Comparison of ENCODE assay signal across 19 mouse cellular contexts in genomic region chr2:25571221-25571620, GRCm38 (mm10). TPM values are rescaled to one million over a fixed set of nuclear protein-coding genes. Genes with fewer than 3 reads are reported as not detected.
DNase-seq lines count a peak whose midpoint lies in the region; ATAC-seq lines count a peak whose summit lies in the region.
"Had no signal": no experiment of that assay in that cellular context is flagged by ENCODE, and none has a peak within 500 bp of the region (broad histone marks: within the 10 kb centered on the region; RNA-seq: fewer than 3 reads in every experiment).

No protein-coding gene starts in this region.

- H3K4me2 ChIP-seq in midbrain, embryonic 13.5 days (replicated peaks): no peak overlapping the region
- no peak overlapping the region for H3K4me2 ChIP-seq in midbrain, embryonic 14.5 days (ENCODE audit: low read length)
- H3K4me2 ChIP-seq in intestine, embryonic 16.5 days (ENCODE audit: low read depth, low read length): peak overlapping the region; percentile 43
- H3K4me2 ChIP-seq: forebrain, embryonic 13.5 days; heart, embryonic 11.5 days; heart, embryonic 15.5 days had no signal

- peaks cover 23% of the 10 kb centered on the region for H3K4me1 ChIP-seq in midbrain, embryonic 13.5 days (replicated peaks)
- peaks cover 20% of the 10 kb centered on the region for H3K4me1 ChIP-seq in midbrain, embryonic 14.5 days (ENCODE audit: control insufficient read depth, insufficient read depth, low read length)
- H3K4me1 ChIP-seq in intestine, embryonic 16.5 days (ENCODE audit: control insufficient read depth, insufficient read depth, low read length): peaks cover 32% of the 10 kb centered on the region

- no peaks in the 10 kb centered on the region for H3K9me3 ChIP-seq in midbrain, embryonic 13.5 days
- no peaks in the 10 kb centered on the region for H3K9me3 ChIP-seq in midbrain, embryonic 14.5 days (ENCODE audit: control insufficient read depth, low read length)
- H3K9me3 ChIP-seq in intestine, embryonic 16.5 days (ENCODE audit: control insufficient read depth, low read length): no peaks in the 10 kb centered on the region
- H3K9me3 ChIP-seq: embryonic facial prominence, embryonic 10.5 days; forebrain, embryonic 13.5 days; heart, embryonic 15.5 days had no signal

- H3K27me3 ChIP-seq in midbrain, embryonic 13.5 days: peaks cover 8% of the 10 kb centered on the region
- peaks cover 3% of the 10 kb centered on the region for H3K27me3 ChIP-seq in midbrain, embryonic 14.5 days (ENCODE audit: control insufficient read depth, insufficient read depth, low read length)
- H3K27me3 ChIP-seq in intestine, embryonic 16.5 days (replicated peaks; ENCODE audit: control insufficient read depth, insufficient read depth, low read length): peaks cover 4% of the 10 kb centered on the region

- H3K4me3 ChIP-seq in midbrain, embryonic 13.5 days (replicated peaks): no peak overlapping the region
- H3K4me3 ChIP-seq in midbrain, embryonic 14.5 days (replicated peaks; ENCODE audit: low read depth, low read length): no peak overlapping the region
- peak overlapping the region; percentile 53 for H3K4me3 ChIP-seq in intestine, embryonic 16.5 days (ENCODE audit: low read length)
- H3K4me3 ChIP-seq: embryonic facial prominence, embryonic 10.5 days; forebrain, embryonic 13.5 days; heart, embryonic 15.5 days had no signal

- H3K9ac ChIP-seq in midbrain, embryonic 13.5 days (replicated peaks): 0 out of 2 replicates have a peak overlapping the region, but pooled peaks have one; percentile 14
- H3K9ac ChIP-seq in midbrain, embryonic 14.5 days (replicated peaks; ENCODE audit: low read length): no peak overlapping the region
- peak overlapping the region; percentile 67 for H3K9ac ChIP-seq in intestine, embryonic 16.5 days (ENCODE audit: low read depth, low read length)
- H3K9ac ChIP-seq: forebrain, embryonic 13.5 days; forebrain, postnatal 0 days; heart, embryonic 15.5 days had no signal

- peak; percentile 22 for DNase-seq in cerebellum, adult 11-12 months
- DNase-seq in cerebellum, adult 18-20 months: no peak
- peak; percentile 13 for DNase-seq in heart, postnatal 4 days
- no peak for DNase-seq in heart, adult 18-20 months
- no peak for DNase-seq in midbrain, embryonic 14.5 days
- no peak for DNase-seq in kidney, postnatal 10 days
- DNase-seq: adrenal gland, postnatal 14 days; forebrain, postnatal 0 days; gastrocnemius, postnatal 14 days; heart, postnatal 14 days; kidney, adult 18-20 months had no signal

- peaks cover 55% of the 10 kb centered on the region for H3K36me3 ChIP-seq in midbrain, embryonic 13.5 days
- H3K36me3 ChIP-seq in midbrain, embryonic 14.5 days (ENCODE audit: control insufficient read depth, insufficient read depth, low read length): peaks cover 42% of the 10 kb centered on the region
- peaks cover 3% of the 10 kb centered on the region; the same call in 1 of the 2 replicates for H3K36me3 ChIP-seq in intestine, embryonic 16.5 days (ENCODE audit: control insufficient read depth, insufficient read depth, low read length)

- H3K27ac ChIP-seq in midbrain, embryonic 13.5 days: no peak overlapping the region
- H3K27ac ChIP-seq in midbrain, embryonic 14.5 days (replicated peaks; ENCODE audit: low read depth, low read length): no peak overlapping the region
- peak overlapping the region; percentile 82 for H3K27ac ChIP-seq in intestine, embryonic 16.5 days (ENCODE audit: low read length)
- H3K27ac ChIP-seq: embryonic facial prominence, embryonic 10.5 days; forebrain, embryonic 13.5 days; heart, embryonic 15.5 days had no signal

- no peak for ATAC-seq in midbrain, embryonic 13.5 days
- no peak for ATAC-seq in midbrain, embryonic 14.5 days (ENCODE audit: low FRiP score, low TSS enrichment)
- peak; percentile 54 for ATAC-seq in intestine, embryonic 16.5 days
- ATAC-seq: forebrain, embryonic 13.5 days; forebrain, postnatal 0 days had no signal

- 99% methylated on average over 4 of the region's 4 CpGs for WGBS in midbrain, embryonic 13.5 days
- WGBS in midbrain, embryonic 14.5 days: 90% methylated on average over 4 of the region's 4 CpGs
- WGBS in intestine, embryonic 16.5 days: 53% methylated on average over 4 of the region's 4 CpGs

RNA-seq across cellular contexts. Expression of gene Mamdc4, which starts 3.4 kb away (rescaled TPM):
- 1 to 10 TPM; 1.4 to 2.3 TPM for total RNA-seq in heart, postnatal 4 days (2021)
- 1 to 10 TPM in 1 of 2 experiments, under 1 TPM in 1; 0.55 to 1.4 TPM for total RNA-seq in heart, adult 18-20 months (2021)
- 3.2 and 6.8 TPM in 2 replicates for polyA plus RNA-seq in midbrain, embryonic 13.5 days (2015; fragmentation: Nextera tagmentation; extraction: Ambion mirVana)
- polyA plus RNA-seq in midbrain, embryonic 14.5 days (2014; fragmentation: Nextera tagmentation; extraction: Ambion mirVana): 2.1 and 3.9 TPM in 2 replicates
- polyA plus RNA-seq in intestine, embryonic 16.5 days (2015; fragmentation: Nextera tagmentation; extraction: Ambion mirVana): 582 and 797 TPM in 2 replicates

RNA-seq across cellular contexts. Expression of gene Phpt1, which starts 3.8 kb away (rescaled TPM):
- total RNA-seq in heart, postnatal 4 days (2021): 100 to 1,000 TPM; 100 to 101 TPM
- total RNA-seq in heart, adult 18-20 months (2021): 10 to 100 TPM; 55.9 to 72.5 TPM
- polyA plus RNA-seq in midbrain, embryonic 13.5 days (2015; fragmentation: Nextera tagmentation; extraction: Ambion mirVana): 190 and 193 TPM in 2 replicates
- polyA plus RNA-seq in midbrain, embryonic 14.5 days (2014; fragmentation: Nextera tagmentation; extraction: Ambion mirVana): 167 and 206 TPM in 2 replicates
- polyA plus RNA-seq in intestine, embryonic 16.5 days (2015; fragmentation: Nextera tagmentation; extraction: Ambion mirVana): 145 and 176 TPM in 2 replicates

RNA-seq across cellular contexts. Expression of gene Ajm1, which starts 10.3 kb away (rescaled TPM):
- total RNA-seq in heart, postnatal 4 days (2021): under 1 TPM; 0.14 to 0.41 TPM
- total RNA-seq in heart, adult 18-20 months (2021): under 1 TPM; 0.10 to 0.46 TPM
- 3.5 and 5.7 TPM in 2 replicates for polyA plus RNA-seq in midbrain, embryonic 13.5 days (2015; fragmentation: Nextera tagmentation; extraction: Ambion mirVana)
- polyA plus RNA-seq in midbrain, embryonic 14.5 days (2014; fragmentation: Nextera tagmentation; extraction: Ambion mirVana): 8.8 and 9.2 TPM in 2 replicates
- 0.93 and 1.4 TPM in 2 replicates for polyA plus RNA-seq in intestine, embryonic 16.5 days (2015; fragmentation: Nextera tagmentation; extraction: Ambion mirVana)
- total RNA-seq: gastrocnemius, adult 18-20 months; granulocyte monocyte progenitor cell, adult 5-6 weeks had no signal

RNA-seq across cellular contexts. Expression of gene Edf1, which starts 13.6 kb away (rescaled TPM):
- 100 to 1,000 TPM; 151 to 152 TPM for total RNA-seq in heart, postnatal 4 days (2021)
- total RNA-seq in heart, adult 18-20 months (2021): 100 to 1,000 TPM; 223 to 241 TPM
- 387 and 406 TPM in 2 replicates for polyA plus RNA-seq in midbrain, embryonic 13.5 days (2015; fragmentation: Nextera tagmentation; extraction: Ambion mirVana)
- 318 and 409 TPM in 2 replicates for polyA plus RNA-seq in midbrain, embryonic 14.5 days (2014; fragmentation: Nextera tagmentation; extraction: Ambion mirVana)
- 343 and 364 TPM in 2 replicates for polyA plus RNA-seq in intestine, embryonic 16.5 days (2015; fragmentation: Nextera tagmentation; extraction: Ambion mirVana)

RNA-seq across cellular contexts. Expression of gene Traf2, which starts 24.5 kb away (rescaled TPM):
- total RNA-seq in heart, postnatal 4 days (2021): 10 to 100 TPM; 13.2 to 15.8 TPM
- 10 to 100 TPM; 15.7 to 17.6 TPM for total RNA-seq in heart, adult 18-20 months (2021)
- 22.9 and 24.1 TPM in 2 replicates for polyA plus RNA-seq in midbrain, embryonic 13.5 days (2015; fragmentation: Nextera tagmentation; extraction: Ambion mirVana)
- 17.3 and 19.2 TPM in 2 replicates for polyA plus RNA-seq in midbrain, embryonic 14.5 days (2014; fragmentation: Nextera tagmentation; extraction: Ambion mirVana)
- 28.4 and 34.1 TPM in 2 replicates for polyA plus RNA-seq in intestine, embryonic 16.5 days (2015; fragmentation: Nextera tagmentation; extraction: Ambion mirVana)

Comparison
In these comparisons a context has a peak if more than half of its experiments do, and no peak if none do; other contexts are left out.
1. DNase-seq: peak in cerebellum, adult 11-12 months (single experiment) and heart, postnatal 4 days (single experiment); none in cerebellum, adult 18-20 months (0 of 2), heart, adult 18-20 months (0 of 2), midbrain, embryonic 14.5 days (single experiment) and kidney, postnatal 10 days (single experiment).
2. RNA of gene Mamdc4, which starts 3.4 kb away (polyA plus RNA-seq): 582 to 797 TPM in intestine, embryonic 16.5 days; 3.2 to 6.8 TPM in midbrain, embryonic 13.5 days and 2.1 to 3.9 TPM in midbrain, embryonic 14.5 days; every median in the first group is over 10 times any median in the second.